Mouse (Mus musculus) cortical plate, adult 2 months (tissue): ENCODE data around the gene Lysmd2.

Experiments used
- CTCF ChIP-seq: fragments of 200-500 bp; IDR thresholded peaks from 2 replicates; pipeline ENCODE4 v1.5.1; 2011; ENCODE audit warnings: mild to moderate bottlenecking, control low read depth, low read length; ENCODE audit not compliant: insufficient read depth; ENCODE audit errors: extremely low read depth
- POLR2A ChIP-seq: fragments of 200-500 bp; IDR thresholded peaks from 2 replicates; pipeline ENCODE4 v1.6.1; 2011; ENCODE audit warnings: mild to moderate bottlenecking, low read length, control low read depth; ENCODE audit not compliant: insufficient read depth; ENCODE audit errors: extremely low read depth

- no peak for TF ChIP-seq CTCF
- TF ChIP-seq POLR2A = no peak
These were observed 25.2 kb upstream of the Lysmd2 start for GRCm38 (mm10) chr9:75600166-75600934.
